Mouse (Mus musculus) heart, embryonic 11.5 days (tissue): ENCODE data around the gene Tldc2. TPM values are rescaled to one million over a fixed set of nuclear protein-coding genes. Genes with fewer than 3 reads are reported as not detected.

ENCODE experiments used
- ATAC-seq: fragments of 200-750 bp; cut with Nextera tagmentation; replicated peaks from 2 replicates; pipeline ENCODE4 v1.8.0; 2017; ENCODE audit warnings: moderate library complexity; ENCODE audit not compliant: insufficient number of reproducible peaks, low FRiP score, low TSS enrichment
- H3K27ac ChIP-seq: fragments of 300-500 bp; sonication (generic); 2 replicates; pipeline ENCODE4 v1.5.1; 2014; ENCODE audit warnings: mild to moderate bottlenecking, low read depth, low read length
- H3K27me3 ChIP-seq: fragments of 300-500 bp; sonication (generic); 2 replicates; pipeline ENCODE4 v1.6.1; 2014; ENCODE audit warnings: mild to moderate bottlenecking, low read length, mixed read lengths; ENCODE audit not compliant: control insufficient read depth, insufficient read depth
- H3K36me3 ChIP-seq: fragments of 300-500 bp; sonication (generic); 2 replicates; pipeline ENCODE4 v1.6.1; 2014; ENCODE audit warnings: mild to moderate bottlenecking, low read length, moderate library complexity, mixed read lengths; ENCODE audit not compliant: control insufficient read depth, insufficient read depth
- H3K4me1 ChIP-seq: fragments of 300-500 bp; sonication (generic); 2 replicates; pipeline ENCODE4 v1.6.1; 2014; ENCODE audit warnings: low read length; ENCODE audit not compliant: control insufficient read depth, insufficient read depth
- H3K4me2 ChIP-seq: fragments of 300-500 bp; sonication (generic); 2 replicates; pipeline ENCODE4 v1.6.1; 2014; ENCODE audit warnings: mild to moderate bottlenecking, moderate library complexity
- H3K4me3 ChIP-seq: fragments of 300-500 bp; sonication (generic); 2 replicates; pipeline ENCODE4 v1.5.1; 2014; ENCODE audit warnings: low read depth, low read length
- H3K9ac ChIP-seq: fragments of 300-500 bp; sonication (generic); 2 replicates; pipeline ENCODE4 v1.6.1; 2014; ENCODE audit warnings: mild to moderate bottlenecking, low read depth, low read length, moderate library complexity
- H3K9me3 ChIP-seq: fragments of 300-500 bp; sonication (generic); replicated peaks from 2 replicates; pipeline ENCODE4 v1.6.1; 2016; ENCODE audit warnings: low read length; ENCODE audit not compliant: control insufficient read depth
- WGBS: fragments of 180-500 bp; shearing (Covaris S2); extraction: QIAGEN DNeasy Blood & Tissue Kit; methylation state at CpG from one replicate; pipeline ENCODE4 v1.1.7; 2014; ENCODE audit not compliant: insufficient replicate concordance; 5-methylcytosine and 5-hydroxymethylcytosine counted together
- polyA plus RNA-seq: library from polyadenylated mRNA; unstranded; fragments of >200 nt; fragmentation: Nextera tagmentation; extraction: Ambion mirVana; gene quantifications from 2 replicates; pipeline ENCODE4 v1.2.1, GENCODE M21; 2014

Gene Tldc2
- polyA plus RNA-seq, 1 experiment from 2014 or later = 0.26 TPM

DNA sequence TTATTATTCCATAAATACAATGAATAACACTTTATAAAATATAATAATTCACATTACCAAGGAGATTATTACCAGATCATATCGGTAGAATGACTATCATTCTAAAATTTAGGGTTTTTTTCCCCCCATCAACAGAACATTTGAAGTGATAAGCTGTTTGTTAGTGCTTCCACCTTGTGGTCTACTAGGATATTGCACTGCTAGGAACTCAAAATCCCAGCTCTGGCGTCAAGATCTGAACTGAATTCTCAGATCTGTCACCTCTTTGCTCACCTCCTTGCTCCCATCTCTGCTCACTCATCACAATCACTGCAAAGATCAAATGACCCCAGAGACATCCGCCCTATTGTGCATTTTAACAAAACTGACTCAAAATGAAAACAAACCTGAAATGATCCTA, 30.1 kb downstream of the Tldc2 start:
- no peak overlapping the region for H3K4me2 ChIP-seq
- no peak overlapping the region for H3K4me3 ChIP-seq
- no peak overlapping the region for H3K27ac ChIP-seq
- H3K36me3 ChIP-seq = peaks cover 4% of the 10 kb centered on the region
- ATAC-seq = no peak
- H3K4me1 ChIP-seq = no peaks in the 10 kb centered on the region
- no peak overlapping the region for H3K9ac ChIP-seq
- WGBS = 14% methylated on average over 3 of the region's 3 CpGs
- H3K27me3 ChIP-seq = no peaks in the 10 kb centered on the region
- no peaks in the 10 kb centered on the region for H3K9me3 ChIP-seq

DNA sequence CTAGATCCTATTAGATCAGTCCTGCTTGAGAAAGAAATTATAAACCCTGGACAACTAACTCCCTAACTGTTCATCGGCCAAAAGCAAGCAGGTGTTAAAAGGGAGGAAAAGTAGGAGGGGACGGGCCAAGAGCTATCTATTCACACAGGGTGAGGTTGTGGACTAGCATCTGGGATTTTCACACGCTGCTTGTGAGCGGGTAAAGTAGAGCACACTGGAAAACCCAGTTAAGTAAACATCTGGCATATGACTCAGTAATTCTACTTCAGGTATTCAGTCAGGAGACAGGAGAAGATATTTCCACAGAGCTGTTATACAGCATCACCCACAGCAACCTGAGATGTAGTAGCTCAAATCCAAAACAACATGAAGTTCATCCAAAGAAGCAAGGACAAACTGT, 31.7 kb downstream of the Tldc2 start:
- Histone ChIP-seq H3K27ac (no peak overlapping the region), H3K4me1 (no peaks in the 10 kb centered on the region), H3K36me3 (peaks cover 2% of the 10 kb centered on the region; the same call in 1 of the 2 replicates), H3K4me2 (no peak overlapping the region), H3K9ac (no peak overlapping the region), H3K4me3 (no peak overlapping the region), H3K9me3 (no peaks in the 10 kb centered on the region), H3K27me3 (no peaks in the 10 kb centered on the region)
- no peak for ATAC-seq
- WGBS = 80% methylated on average over 4 of the region's 4 CpGs

DNA sequence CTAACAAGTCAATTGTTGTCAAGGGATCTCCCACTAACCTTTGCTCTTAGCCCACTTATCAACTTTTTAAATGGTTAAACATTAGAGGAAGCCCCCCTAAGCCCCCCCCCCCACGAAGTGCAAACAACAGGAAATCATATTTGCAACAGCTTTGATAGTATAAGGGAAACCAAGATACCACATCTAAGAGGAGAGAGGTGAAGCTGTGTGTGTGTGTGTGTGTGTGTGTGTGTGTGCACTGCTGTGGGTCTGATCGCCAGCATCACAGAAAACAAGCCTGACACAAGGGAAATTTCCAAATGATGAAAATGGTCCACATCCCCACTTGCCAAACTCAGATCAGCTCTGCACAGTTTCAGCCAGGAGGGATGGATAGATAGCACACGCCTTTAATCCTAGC, 32.2 kb downstream of the Tldc2 start:
- H3K4me1 ChIP-seq = no peaks in the 10 kb centered on the region
- H3K27ac ChIP-seq = no peak overlapping the region
- no peaks in the 10 kb centered on the region for H3K27me3 ChIP-seq
- 68% methylated on average over 3 of the region's 3 CpGs for WGBS
- no peak overlapping the region for H3K9ac ChIP-seq
- 0 out of 2 replicates have a peak, but pooled peaks cover 2% of the 10 kb centered on the region for H3K36me3 ChIP-seq
- no peak overlapping the region for H3K4me2 ChIP-seq
- H3K4me3 ChIP-seq = no peak overlapping the region
- no peak for ATAC-seq
- no peaks in the 10 kb centered on the region for H3K9me3 ChIP-seq

DNA sequence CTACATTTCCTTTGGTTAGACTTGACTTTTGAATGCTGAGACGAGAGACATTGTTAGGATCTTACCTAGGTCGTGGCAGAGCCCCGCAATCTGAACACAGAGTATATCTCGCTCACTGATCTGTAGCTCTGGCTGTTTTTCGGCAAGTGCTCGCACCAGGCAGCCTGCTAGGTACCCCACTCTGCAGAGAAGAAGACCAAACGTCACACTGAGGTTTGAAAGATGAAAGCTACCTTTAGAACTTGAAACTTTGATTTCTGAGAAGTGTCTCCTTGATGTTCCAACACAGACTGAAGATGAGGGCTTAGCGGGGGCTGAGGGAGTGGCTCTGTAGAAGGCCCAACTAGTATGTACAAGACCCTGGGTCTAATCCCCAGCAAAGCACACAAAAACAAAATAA, 34.9 kb downstream of the Tldc2 start:
- Histone ChIP-seq H3K9ac (no peak overlapping the region), H3K36me3 (no peaks in the 10 kb centered on the region), H3K4me3 (no peak overlapping the region), H3K4me1 (no peaks in the 10 kb centered on the region), H3K4me2 (no peak overlapping the region), H3K9me3 (no peaks in the 10 kb centered on the region), H3K27ac (no peak overlapping the region), H3K27me3 (no peaks in the 10 kb centered on the region)
- WGBS = 85% methylated on average over 8 of the region's 8 CpGs
- no peak for ATAC-seq

DNA sequence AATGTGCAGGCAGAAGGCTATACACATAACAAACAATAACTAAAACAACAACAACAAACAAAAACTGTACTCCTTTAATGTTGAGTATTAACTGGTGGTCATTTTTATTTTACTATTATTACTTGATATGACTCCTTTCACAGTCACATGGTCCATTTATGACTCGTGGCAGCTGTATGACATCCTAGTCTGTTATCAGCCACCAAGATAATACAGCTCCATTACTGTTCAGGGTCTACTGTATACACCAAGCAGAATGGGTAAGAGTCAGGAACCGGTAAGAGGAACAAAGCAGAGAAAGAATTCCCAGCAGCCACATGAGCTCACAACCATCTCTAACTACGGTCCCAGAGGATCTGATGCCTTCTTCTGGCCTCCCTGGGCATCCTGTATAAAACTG, 38.4 kb downstream of the Tldc2 start:
- no peak overlapping the region for H3K4me3 ChIP-seq
- H3K27me3 ChIP-seq = no peaks in the 10 kb centered on the region
- no peak overlapping the region for H3K27ac ChIP-seq
- WGBS = 68% methylated on average over 3 of the region's 3 CpGs
- no peaks in the 10 kb centered on the region for H3K9me3 ChIP-seq
- ATAC-seq = no peak
- H3K9ac ChIP-seq = no peak overlapping the region
- H3K4me2 ChIP-seq = no peak overlapping the region
- H3K36me3 ChIP-seq = no peaks in the 10 kb centered on the region
- H3K4me1 ChIP-seq = no peaks in the 10 kb centered on the region

DNA sequence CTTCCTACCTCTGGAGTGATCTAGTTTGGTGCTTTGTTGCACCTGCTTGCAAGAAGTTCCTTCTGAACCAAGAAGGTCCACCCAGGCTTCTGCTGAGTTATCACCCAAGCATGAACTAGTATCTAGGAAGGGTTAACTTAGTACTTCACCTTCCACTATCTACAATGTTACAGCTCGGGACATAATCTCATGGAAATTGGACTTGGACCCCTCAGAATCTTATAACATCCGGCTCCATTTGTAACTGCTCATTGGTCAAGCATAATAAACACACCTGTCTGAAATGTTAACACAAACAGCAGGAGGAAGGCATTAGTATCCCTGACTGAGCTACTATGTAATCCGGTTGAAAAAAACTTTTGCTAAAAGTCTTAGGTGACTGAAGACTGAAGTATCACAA, 40.5 kb downstream of the Tldc2 start:
- Histone ChIP-seq H3K9me3 (no peaks in the 10 kb centered on the region), H3K36me3 (no peaks in the 10 kb centered on the region), H3K4me1 (no peaks in the 10 kb centered on the region), H3K27ac (no peak overlapping the region), H3K4me2 (no peak overlapping the region), H3K9ac (no peak overlapping the region), H3K4me3 (no peak overlapping the region), H3K27me3 (no peaks in the 10 kb centered on the region)
- no peak for ATAC-seq
- 79% methylated on average over 3 of the region's 3 CpGs for WGBS

DNA sequence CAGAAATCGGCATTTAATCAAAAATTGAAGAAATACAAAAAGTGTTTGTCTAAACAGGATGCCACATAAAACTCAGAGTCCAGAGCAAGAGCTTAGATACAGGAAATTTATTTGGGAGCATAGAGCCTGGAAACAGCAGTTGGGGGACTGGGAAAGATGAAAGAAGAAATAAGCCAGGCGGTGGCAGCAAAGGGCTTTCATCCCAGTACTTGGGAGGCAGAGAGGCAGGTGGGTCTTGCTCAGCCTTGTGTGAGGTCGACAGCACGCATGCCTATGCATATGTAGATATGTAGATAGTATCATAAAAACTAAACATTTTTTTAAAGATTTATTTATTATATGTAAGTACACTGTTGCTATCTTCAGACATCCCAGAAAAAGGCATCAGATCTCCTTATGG, 41.2 kb downstream of the Tldc2 start:
- Histone ChIP-seq H3K4me3 (no peak overlapping the region), H3K4me1 (no peaks in the 10 kb centered on the region), H3K27ac (no peak overlapping the region), H3K9me3 (no peaks in the 10 kb centered on the region), H3K4me2 (no peak overlapping the region), H3K9ac (no peak overlapping the region), H3K36me3 (no peaks in the 10 kb centered on the region), H3K27me3 (no peaks in the 10 kb centered on the region)
- no peak for ATAC-seq
- 67% methylated on average over 4 of the region's 4 CpGs for WGBS

DNA sequence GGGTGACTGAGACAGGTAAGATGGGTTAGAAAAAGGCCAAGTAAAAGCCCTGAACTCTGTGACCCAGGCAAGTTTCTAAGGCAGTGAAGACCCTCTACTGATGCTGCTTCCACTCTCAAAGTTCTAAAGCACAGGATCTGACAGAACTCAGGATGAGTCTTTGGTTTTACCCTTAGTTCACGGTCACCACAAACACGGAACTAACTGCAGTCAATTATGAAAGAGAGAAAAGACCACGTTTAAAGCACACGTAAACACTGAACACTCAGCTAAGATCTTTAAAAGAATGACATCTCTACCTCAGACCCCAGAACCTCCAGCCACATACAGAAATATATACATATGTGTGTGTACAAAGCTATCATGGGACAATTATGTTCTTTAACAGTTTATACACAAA, 42.2 kb downstream of the Tldc2 start:
- Histone ChIP-seq H3K4me3 (no peak overlapping the region), H3K27me3 (no peaks in the 10 kb centered on the region), H3K4me1 (no peaks in the 10 kb centered on the region), H3K9ac (no peak overlapping the region), H3K27ac (no peak overlapping the region), H3K9me3 (no peaks in the 10 kb centered on the region), H3K36me3 (no peaks in the 10 kb centered on the region), H3K4me2 (no peak overlapping the region)
- 91% methylated on average over 4 of the region's 4 CpGs for WGBS
- ATAC-seq = no peak

DNA sequence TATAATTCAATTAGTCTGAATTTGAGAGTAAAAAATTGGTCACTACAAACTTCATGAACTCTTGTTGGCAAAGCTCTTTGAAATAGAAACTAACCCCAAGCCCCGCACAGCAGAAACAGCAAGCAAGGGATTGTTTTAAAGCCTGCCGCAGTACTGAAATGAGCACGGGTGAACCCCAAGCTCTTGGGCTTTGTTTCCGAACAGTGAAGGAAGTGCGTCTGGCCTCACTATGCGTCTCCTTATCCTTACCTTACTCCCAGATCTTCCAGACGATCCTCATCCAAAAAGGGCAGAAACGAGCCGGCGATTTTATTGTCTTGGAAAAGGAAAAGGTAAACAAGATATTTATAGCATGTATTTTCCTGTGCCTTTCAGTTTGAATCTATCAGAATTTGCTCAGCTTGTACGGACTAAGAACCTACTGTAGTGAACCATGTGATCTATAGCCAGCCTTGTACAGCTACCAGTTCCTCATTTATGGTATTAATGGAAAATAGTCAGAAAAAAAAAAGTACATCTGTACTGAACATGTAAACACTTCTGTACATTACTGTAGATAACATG, 42.8 kb downstream of the Tldc2 start:
- 75% methylated on average over 11 of the region's 11 CpGs for WGBS
- Histone ChIP-seq H3K27me3 (no peaks in the 10 kb centered on the region), H3K9ac (no peak overlapping the region), H3K4me1 (no peaks in the 10 kb centered on the region), H3K36me3 (no peaks in the 10 kb centered on the region), H3K27ac (no peak overlapping the region), H3K4me3 (no peak overlapping the region), H3K4me2 (no peak overlapping the region), H3K9me3 (no peaks in the 10 kb centered on the region)
- no peak for ATAC-seq
